Mouse (Mus musculus): ENCODE measurements at regions not wholly inside any gene's neighbourhood (a gene's known extent, or its start where the extent isn't known, plus 50 kb on each side); places are given as distances from the start of the nearest gene placed in this dataset.
A peak's percentile ranks its signal among the peaks of the same experiment; 100 is the strongest.

GRCm38 (mm10) chr15:50423082-50423665 is 3461.5 kb upstream of the Gm7489 start:
- DNase-seq (ENCODE audit: low read depth, low spot score), result no peak

- DNase-seq (ENCODE audit: low read depth, low spot score), result no peak
Measured at GRCm38 (mm10) chr15:50449604-50450003, 3435.1 kb upstream of the Gm7489 start.

GRCm38 (mm10) chr15:50472626-50473025 is 3412.1 kb upstream of the Gm7489 start:
- no peak for DNase-seq (ENCODE audit: low read depth, low spot score)

- no peak for DNase-seq (ENCODE audit: low read depth, low spot score)
Measured at GRCm38 (mm10) chr15:50498716-50499115, 3386.0 kb upstream of the Gm7489 start.

GRCm38 (mm10) chr15:50507999-50508624 is 3376.6 kb upstream of the Gm7489 start:
- DNase-seq (ENCODE audit: low read depth, low spot score), result no peak

GRCm38 (mm10) chr15:50513036-50513435 is 3371.7 kb upstream of the Gm7489 start:
- no peak for DNase-seq (ENCODE audit: low read depth, low spot score)

- peak; percentile 1 for DNase-seq (ENCODE audit: low read depth, low spot score)
Measured at GRCm38 (mm10) chr15:50524841-50525240, 3359.9 kb upstream of the Gm7489 start.

GRCm38 (mm10) chr15:50534490-50534889 is 3350.2 kb upstream of the Gm7489 start:
- DNase-seq (ENCODE audit: low read depth, low spot score), result no peak

GRCm38 (mm10) chr15:50563611-50564010 is 3321.1 kb upstream of the Gm7489 start:
- DNase-seq (ENCODE audit: low read depth, low spot score), result no peak

- DNase-seq (ENCODE audit: low read depth, low spot score), result no peak
Measured at GRCm38 (mm10) chr15:50580811-50581210, 3303.9 kb upstream of the Gm7489 start.

- DNase-seq (ENCODE audit: low read depth, low spot score), result no peak
Measured at GRCm38 (mm10) chr15:50583951-50584350, 3300.8 kb upstream of the Gm7489 start.

- no peak for DNase-seq (ENCODE audit: low read depth, low spot score)
Measured at GRCm38 (mm10) chr15:50585496-50585895, 3299.2 kb upstream of the Gm7489 start.
